Mouse (Mus musculus): ENCODE measurements at regions not wholly inside any gene's neighbourhood (a gene's known extent, or its start where the extent isn't known, plus 50 kb on each side); places are given as distances from the start of the nearest gene placed in this dataset.

GRCm38 (mm10) chr8:103897463-103897862 lies 204.0 kb upstream of the Cdh5 start:
- TF ChIP-seq HCFC1 (IDR thresholded peaks at IDR 0.05; ENCODE audit: borderline replicate concordance, insufficient read depth, low read length) (no peak), ZNF384 (IDR thresholded peaks at IDR 0.05; ENCODE audit: low read depth, low read length) (no peak), ZC3H11A (IDR thresholded peaks at IDR 0.05; ENCODE audit: borderline replicate concordance, low read depth, low read length) (no peak), MAFK (IDR thresholded peaks at IDR 0.05; ENCODE audit: insufficient read depth, low read depth, low read length) (no peak), CHD2 (IDR thresholded peaks at IDR 0.05; ENCODE audit: low read depth, low read length) (no peak)
- in situ Hi-C loops (cut with MboI; ENCODE audit: low sequenced_read_pairs in 2 of 2, unreplicated experiment in 2 of 2): no loop called here
- Histone ChIP-seq H3K4me3 (ENCODE audit: insufficient read depth in 1 of 2, low read depth in 1 of 2, low read length in 2 of 2, poor library complexity in 1 of 2, severe bottlenecking in 1 of 2) (no peak overlapping the region), H3K9me3 (ENCODE audit: control insufficient read depth, insufficient read depth, low read depth, low read length) (no peaks in the 10 kb centered on the region), H3K36me3 (ENCODE audit: control insufficient read depth, insufficient read depth, low read length, poor library complexity, severe bottlenecking) (no peaks in the 10 kb centered on the region), H3K9ac (ENCODE audit: insufficient read depth, low read depth, low read length, poor library complexity, severe bottlenecking) (no peak overlapping the region), H3K4me1 (ENCODE audit: control insufficient read depth in 2 of 2, insufficient read depth in 2 of 2, low read length in 2 of 2, poor library complexity in 1 of 2) (no peaks in the 10 kb centered on the region), H3K27ac (ENCODE audit: insufficient read depth, low read depth, low read length, poor library complexity, severe bottlenecking) (no peak overlapping the region)
- no peak for DNase-seq (ENCODE audit: low read depth, low spot score)

GRCm38 (mm10) chr8:103902516-103902915 lies 198.9 kb upstream of the Cdh5 start:
- no peaks in the 10 kb centered on the region for H3K9me3 ChIP-seq (ENCODE audit: control insufficient read depth, insufficient read depth, low read depth, low read length)
- no peaks in the 10 kb centered on the region for H3K36me3 ChIP-seq (ENCODE audit: control insufficient read depth, insufficient read depth, low read length, poor library complexity, severe bottlenecking)
- in situ Hi-C loops (cut with MboI; ENCODE audit: low sequenced_read_pairs in 2 of 2, unreplicated experiment in 2 of 2): no loop called here
- H3K27ac ChIP-seq (ENCODE audit: insufficient read depth, low read depth, low read length, poor library complexity, severe bottlenecking): no peak overlapping the region
- H3K4me1 ChIP-seq (ENCODE audit: control insufficient read depth in 2 of 2, insufficient read depth in 2 of 2, low read length in 2 of 2, poor library complexity in 1 of 2): no peaks in the 10 kb centered on the region
- no peak overlapping the region for H3K4me3 ChIP-seq (ENCODE audit: insufficient read depth in 1 of 2, low read depth in 1 of 2, low read length in 2 of 2, poor library complexity in 1 of 2, severe bottlenecking in 1 of 2)
- H3K9ac ChIP-seq (ENCODE audit: insufficient read depth, low read depth, low read length, poor library complexity, severe bottlenecking): no peak overlapping the region
- DNase-seq (ENCODE audit: low read depth, low spot score): no peak
- TF ChIP-seq ZC3H11A (IDR thresholded peaks at IDR 0.05; ENCODE audit: borderline replicate concordance, low read depth, low read length) (no peak), MAFK (IDR thresholded peaks at IDR 0.05; ENCODE audit: insufficient read depth, low read depth, low read length) (no peak), HCFC1 (IDR thresholded peaks at IDR 0.05; ENCODE audit: borderline replicate concordance, insufficient read depth, low read length) (no peak), CHD2 (IDR thresholded peaks at IDR 0.05; ENCODE audit: low read depth, low read length) (no peak), ZNF384 (IDR thresholded peaks at IDR 0.05; ENCODE audit: low read depth, low read length) (no peak)

- Histone ChIP-seq H3K27ac (ENCODE audit: insufficient read depth, low read depth, low read length, poor library complexity, severe bottlenecking) (no peak overlapping the region), H3K4me1 (ENCODE audit: control insufficient read depth in 2 of 2, insufficient read depth in 2 of 2, low read length in 2 of 2, poor library complexity in 1 of 2) (no peaks in the 10 kb centered on the region), H3K4me3 (ENCODE audit: insufficient read depth in 1 of 2, low read depth in 1 of 2, low read length in 2 of 2, poor library complexity in 1 of 2, severe bottlenecking in 1 of 2) (no peak overlapping the region), H3K36me3 (ENCODE audit: control insufficient read depth, insufficient read depth, low read length, poor library complexity, severe bottlenecking) (no peaks in the 10 kb centered on the region), H3K9me3 (ENCODE audit: control insufficient read depth, insufficient read depth, low read depth, low read length) (no peaks in the 10 kb centered on the region), H3K9ac (ENCODE audit: insufficient read depth, low read depth, low read length, poor library complexity, severe bottlenecking) (no peak overlapping the region)
- no peak for DNase-seq (ENCODE audit: low read depth, low spot score)
- in situ Hi-C loops (cut with MboI; ENCODE audit: low sequenced_read_pairs in 2 of 2, unreplicated experiment in 2 of 2): no loop called here
- TF ChIP-seq HCFC1 (IDR thresholded peaks at IDR 0.05; ENCODE audit: borderline replicate concordance, insufficient read depth, low read length): no peak
- no peak for TF ChIP-seq MAFK (IDR thresholded peaks at IDR 0.05; ENCODE audit: insufficient read depth, low read depth, low read length)
- no peak for TF ChIP-seq CHD2 (IDR thresholded peaks at IDR 0.05; ENCODE audit: low read depth, low read length)
Measured at GRCm38 (mm10) chr8:103903635-103904034, 197.8 kb upstream of the Cdh5 start.

- H3K27ac ChIP-seq (ENCODE audit: insufficient read depth, low read depth, low read length, poor library complexity, severe bottlenecking): no peak overlapping the region
- no peak for DNase-seq (ENCODE audit: low read depth, low spot score)
- no peak overlapping the region for H3K4me3 ChIP-seq (ENCODE audit: insufficient read depth in 1 of 2, low read depth in 1 of 2, low read length in 2 of 2, poor library complexity in 1 of 2, severe bottlenecking in 1 of 2)
- no peak for TF ChIP-seq MAFK (IDR thresholded peaks at IDR 0.05; ENCODE audit: insufficient read depth, low read depth, low read length)
- TF ChIP-seq CHD2 (IDR thresholded peaks at IDR 0.05; ENCODE audit: low read depth, low read length): no peak
- no peak for TF ChIP-seq HCFC1 (IDR thresholded peaks at IDR 0.05; ENCODE audit: borderline replicate concordance, insufficient read depth, low read length)
- TF ChIP-seq ZC3H11A (IDR thresholded peaks at IDR 0.05; ENCODE audit: borderline replicate concordance, low read depth, low read length): no peak
- TF ChIP-seq ZNF384 (IDR thresholded peaks at IDR 0.05; ENCODE audit: low read depth, low read length): no peak
- H3K9ac ChIP-seq (ENCODE audit: insufficient read depth, low read depth, low read length, poor library complexity, severe bottlenecking): no peak overlapping the region
- H3K36me3 ChIP-seq (ENCODE audit: control insufficient read depth, insufficient read depth, low read length, poor library complexity, severe bottlenecking): no peaks in the 10 kb centered on the region
- no peaks in the 10 kb centered on the region for H3K9me3 ChIP-seq (ENCODE audit: control insufficient read depth, insufficient read depth, low read depth, low read length)
- in situ Hi-C loops (cut with MboI; ENCODE audit: low sequenced_read_pairs in 2 of 2, unreplicated experiment in 2 of 2): no loop called here
- H3K4me1 ChIP-seq (ENCODE audit: control insufficient read depth in 2 of 2, insufficient read depth in 2 of 2, low read length in 2 of 2, poor library complexity in 1 of 2): peaks cover 0 to 10% of the 10 kb centered on the region in 2 experiments; a peak in 2 of 4 replicates
Measured at GRCm38 (mm10) chr8:103907662-103908061, 193.8 kb upstream of the Cdh5 start.
